In genomic region chr8:9977016-9977415, GRCm38 (mm10) we compare ENCODE assay signal across 8 mouse cellular contexts. TPM values are rescaled to one million over a fixed set of nuclear protein-coding genes. Genes with fewer than 3 reads are reported as not detected.
DNase-seq lines count a peak whose midpoint lies in the region; ATAC-seq and TF ChIP-seq lines count a peak whose summit lies in the region.

No protein-coding gene starts in this region.

- no peaks in the 10 kb centered on the region for H3K27me3 ChIP-seq in cerebellum, adult 2 months (ENCODE audit: control insufficient read depth, insufficient read depth, low read length)
- H3K27me3 ChIP-seq in hindbrain, embryonic 12.5 days = no peaks in the 10 kb centered on the region
- H3K27me3 ChIP-seq in liver, embryonic 12.5 days (replicated peaks) = no peaks in the 10 kb centered on the region

- H3K4me1 ChIP-seq in cerebellum, adult 2 months (ENCODE audit: control insufficient read depth, insufficient read depth, low read length) = peaks cover 6% of the 10 kb centered on the region; the same call in 1 of the 2 replicates
- H3K4me1 ChIP-seq in hindbrain, embryonic 12.5 days = peaks cover 33% of the 10 kb centered on the region
- peaks cover 47% of the 10 kb centered on the region for H3K4me1 ChIP-seq in liver, embryonic 12.5 days

- peak overlapping the region; percentile 27 for H3K4me3 ChIP-seq in cerebellum, adult 2 months (replicated peaks; ENCODE audit: insufficient read depth, low read depth, low read length)
- H3K4me3 ChIP-seq in hindbrain, embryonic 12.5 days = peak overlapping the region; percentile 95
- peak overlapping the region; percentile 90 for H3K4me3 ChIP-seq in liver, embryonic 12.5 days

- H3K9me3 ChIP-seq in hindbrain, embryonic 12.5 days (replicated peaks) = no peaks in the 10 kb centered on the region
- H3K9me3 ChIP-seq in liver, embryonic 12.5 days (replicated peaks) = no peaks in the 10 kb centered on the region

- no peak for TF ChIP-seq POLR2A in cerebellum, adult 2 months (IDR thresholded peaks at IDR 0.05; ENCODE audit: borderline replicate concordance, insufficient read depth, low read length)

- TF ChIP-seq CTCF in cerebellum, adult 2 months (IDR thresholded peaks at IDR 0.05; ENCODE audit: borderline replicate concordance, insufficient read depth, low read depth, low read length) = no peak

- intact Hi-C loops in left cerebral cortex, postnatal 10 days (cut with DNase I) = loop anchor here (5.0 kb wide), 1 partner anchor 425 kb away; no protein-coding TSS in a partner anchor

- WGBS in cerebellum, adult 2 months = 31% methylated on average over 15 of the region's 15 CpGs
- 41% methylated on average over 15 of the region's 15 CpGs for WGBS in hindbrain, embryonic 12.5 days
- WGBS in liver, embryonic 12.5 days (ENCODE audit: insufficient replicate concordance) = 34% methylated on average over 15 of the region's 15 CpGs

- no peak overlapping the region for H3K27ac ChIP-seq in cerebellum, adult 2 months (ENCODE audit: insufficient read depth, low read length)
- no peak overlapping the region for H3K27ac ChIP-seq in hindbrain, embryonic 12.5 days
- peak overlapping the region; percentile 88 for H3K27ac ChIP-seq in liver, embryonic 12.5 days

- no peak overlapping the region for H3K9ac ChIP-seq in hindbrain, embryonic 12.5 days
- peak overlapping the region; percentile 90 for H3K9ac ChIP-seq in liver, embryonic 12.5 days

- ATAC-seq in hindbrain, embryonic 12.5 days (ENCODE audit: low FRiP score) = no peak
- no peak for ATAC-seq in liver, embryonic 12.5 days

- H3K36me3 ChIP-seq in hindbrain, embryonic 12.5 days = peaks cover 15% of the 10 kb centered on the region
- H3K36me3 ChIP-seq in liver, embryonic 12.5 days = peaks cover 17% of the 10 kb centered on the region

- H3K4me2 ChIP-seq in hindbrain, embryonic 12.5 days (replicated peaks) = peak overlapping the region; percentile 67
- peak overlapping the region; percentile 85 for H3K4me2 ChIP-seq in liver, embryonic 12.5 days

- DNase-seq in cerebellum, adult 2 months = peak; percentile 19 to 20
- DNase-seq in cerebellum, adult 9-10 months = no peak
- DNase-seq in 3T3-L1 (ENCODE audit: low read depth, low spot score) = peak; percentile 71
- DNase-seq in cerebellum, postnatal 36 days = peak; percentile 8 to 10
- DNase-seq in testis, postnatal 10 days (ENCODE audit: low spot score) = peak; percentile 45
- DNase-seq in left cerebral cortex, postnatal 10 days (ENCODE audit: extremely low spot score in 1 of 2, low spot score in 2 of 2) = no peak

RNA-seq across cellular contexts. Expression of gene Lig4, which starts 0.5 kb away (rescaled TPM):
- polyA plus RNA-seq in cerebellum, adult 2 months (2012; rRNA removed) = 5.3 and 5.6 TPM in 2 replicates
- 9.7 and 11.3 TPM in 2 replicates for polyA plus RNA-seq in hindbrain, embryonic 12.5 days (2016; fragmentation: Nextera tagmentation; extraction: Ambion mirVana)
- 1.6 and 2.0 TPM in 2 replicates for polyA plus RNA-seq in liver, embryonic 12.5 days (2016; fragmentation: Nextera tagmentation; extraction: Ambion mirVana)
- total RNA-seq in left cerebral cortex, postnatal 10 days (2021) = 10 to 100 TPM; 11.2 TPM

RNA-seq across cellular contexts. Expression of gene Abhd13, which starts 0.5 kb away (rescaled TPM):
- 14.2 and 14.5 TPM in 2 replicates for polyA plus RNA-seq in cerebellum, adult 2 months (2012; rRNA removed)
- 19.2 and 21.3 TPM in 2 replicates for polyA plus RNA-seq in hindbrain, embryonic 12.5 days (2016; fragmentation: Nextera tagmentation; extraction: Ambion mirVana)
- polyA plus RNA-seq in liver, embryonic 12.5 days (2016; fragmentation: Nextera tagmentation; extraction: Ambion mirVana) = 8.3 and 8.5 TPM in 2 replicates
- 10 to 100 TPM; 30.7 to 32.2 TPM for total RNA-seq in left cerebral cortex, postnatal 10 days (2021)

RNA-seq across cellular contexts. Expression of gene Tnfsf13b, which starts 29.3 kb away (rescaled TPM):
- polyA plus RNA-seq in cerebellum, adult 2 months (2012; rRNA removed) = 3.0 and 4.4 TPM in 2 replicates
- polyA plus RNA-seq in hindbrain, embryonic 12.5 days (2016; fragmentation: Nextera tagmentation; extraction: Ambion mirVana) = 0.08 and 0.09 TPM in 2 replicates
- 0.06 and 0.15 TPM in 2 replicates for polyA plus RNA-seq in liver, embryonic 12.5 days (2016; fragmentation: Nextera tagmentation; extraction: Ambion mirVana)
- total RNA-seq in left cerebral cortex, postnatal 10 days (2021) = 1 to 10 TPM; 2.6 to 3.6 TPM

Comparison
In these comparisons a context has a peak if more than half of its experiments do, and no peak if none do; other contexts are left out.
1. DNase-seq: peak in cerebellum, adult 2 months (2 of 2), 3T3-L1 (single experiment), cerebellum, postnatal 36 days (2 of 2) and testis, postnatal 10 days (single experiment); none in cerebellum, adult 9-10 months (single experiment) and left cerebral cortex, postnatal 10 days (0 of 2).
2. H3K4me3 ChIP-seq: peak in every context shown above with its lines; median percentile 95 in hindbrain, embryonic 12.5 days; 90 in liver, embryonic 12.5 days; 27 in cerebellum, adult 2 months.